Mouse (Mus musculus): ENCODE measurements around the gene Fv1.

DNA sequence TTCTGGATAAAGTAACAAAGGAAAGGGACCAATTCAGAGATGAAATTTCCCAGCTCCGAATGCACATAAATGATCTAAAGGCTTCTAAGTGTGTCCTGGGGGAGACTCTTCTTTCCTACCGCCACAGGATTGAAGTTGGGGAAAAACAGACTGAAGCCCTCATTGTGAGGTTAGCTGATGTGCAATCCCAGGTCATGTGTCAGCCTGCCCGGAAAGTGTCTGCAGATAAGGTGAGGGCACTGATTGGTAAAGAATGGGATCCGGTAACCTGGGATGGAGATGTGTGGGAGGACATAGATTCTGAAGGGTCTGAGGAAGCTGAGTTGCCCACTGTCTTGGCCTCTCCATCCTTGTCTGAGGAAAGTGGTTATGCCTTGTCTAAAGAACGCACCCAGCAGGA is 459 bp downstream of the Fv1 start:
- TF ChIP-seq CTCF (IDR thresholded peaks at IDR 0.05; ENCODE audit: control insufficient read depth, insufficient read depth, low read length) (no peak), POLR2A (IDR thresholded peaks at IDR 0.05; ENCODE audit: borderline replicate concordance, control insufficient read depth, low read depth, low read length) (no peak)
